Mouse (Mus musculus): Measurements from ENCODE around the gene AC131692.1. TPM values are rescaled to one million over a fixed set of nuclear protein-coding genes. Genes with fewer than 3 reads are reported as not detected.

Gene AC131692.1
- polyA plus RNA-seq, 1 experiment: 0.14 TPM

DNA sequence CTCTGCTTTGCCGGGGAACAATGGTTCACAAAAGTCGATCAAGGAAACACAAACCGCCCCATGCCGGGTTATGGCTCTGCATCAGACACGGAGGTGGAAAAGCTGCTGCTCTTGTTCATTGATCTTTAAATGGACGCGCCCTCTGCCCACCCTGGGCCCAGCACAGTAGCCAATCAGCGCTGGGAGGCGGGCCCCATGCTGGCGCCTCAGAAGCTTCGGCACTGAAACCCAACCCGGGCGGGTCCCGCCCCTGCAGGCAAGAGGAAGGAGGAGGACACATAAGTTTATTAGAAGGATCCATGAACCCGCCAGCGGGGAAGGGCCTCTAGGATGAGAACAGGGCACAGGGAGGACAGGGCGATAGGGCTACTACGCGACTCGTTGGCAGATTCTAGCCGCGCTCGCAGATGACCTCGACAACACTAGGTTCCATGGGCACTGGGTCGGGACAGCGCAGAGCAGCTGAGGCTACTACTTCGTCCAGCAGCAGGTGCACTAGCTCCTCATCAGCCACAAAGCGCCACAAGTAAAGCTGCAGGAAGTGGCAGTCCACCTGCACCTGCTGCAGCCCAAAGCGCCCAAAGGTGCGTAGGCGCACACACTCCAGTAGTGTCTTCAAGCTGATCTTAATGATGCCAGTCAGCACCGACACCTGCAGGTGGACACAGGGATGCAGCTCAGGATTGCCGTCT is 26.3 kb upstream of the AC131692.1 start, which contains the start of gene Tm7sf2:
Gene Tm7sf2, minus strand, starts transcription at position 650 of the 692 bp plus-strand sequence.
- DNase-seq (ENCODE audit: low spot score): peak; percentile 80

DNA sequence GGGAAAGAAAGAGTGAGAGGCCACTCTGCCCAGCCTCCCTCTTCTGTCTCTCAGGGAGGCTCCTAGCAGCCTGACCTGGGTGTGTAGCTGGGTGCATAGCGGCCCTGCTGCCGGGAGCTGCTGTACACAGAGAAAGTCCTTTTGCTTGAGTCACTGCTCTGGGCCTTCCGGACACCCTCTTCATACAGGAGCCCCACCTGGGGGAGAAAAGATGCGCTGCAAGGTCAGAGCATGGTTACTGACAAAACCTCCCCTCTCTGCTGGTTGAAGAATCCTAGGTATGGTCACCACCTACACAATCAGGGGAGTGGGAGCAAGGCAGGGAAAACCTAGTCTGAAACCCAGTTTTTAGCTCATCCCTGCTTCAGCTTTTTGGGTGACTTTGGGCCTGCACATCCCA is 25.3 kb upstream of the AC131692.1 start:
- DNase-seq (ENCODE audit: low spot score): no peak

DNA sequence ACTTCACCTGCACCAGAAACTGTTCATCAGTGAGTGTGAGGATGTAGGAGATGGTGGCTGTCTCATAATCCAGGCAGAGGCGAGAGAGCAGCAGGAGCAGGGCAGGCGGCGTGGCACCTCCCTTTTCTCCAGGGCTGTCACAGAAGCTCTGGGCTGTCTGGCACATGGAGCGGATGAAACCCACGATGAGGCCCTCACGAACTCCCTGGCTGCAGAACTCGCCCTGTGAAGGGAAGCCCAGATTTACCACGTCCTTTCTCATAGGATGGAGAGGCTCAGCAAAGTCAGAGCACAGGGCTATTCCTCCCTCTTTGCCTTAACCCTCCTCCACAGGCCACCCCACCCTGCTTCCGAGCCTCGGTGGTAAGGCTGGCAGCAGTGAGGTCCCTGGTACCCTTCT is 24.4 kb upstream of the AC131692.1 start:
- no peak for DNase-seq (ENCODE audit: low spot score)

DNA sequence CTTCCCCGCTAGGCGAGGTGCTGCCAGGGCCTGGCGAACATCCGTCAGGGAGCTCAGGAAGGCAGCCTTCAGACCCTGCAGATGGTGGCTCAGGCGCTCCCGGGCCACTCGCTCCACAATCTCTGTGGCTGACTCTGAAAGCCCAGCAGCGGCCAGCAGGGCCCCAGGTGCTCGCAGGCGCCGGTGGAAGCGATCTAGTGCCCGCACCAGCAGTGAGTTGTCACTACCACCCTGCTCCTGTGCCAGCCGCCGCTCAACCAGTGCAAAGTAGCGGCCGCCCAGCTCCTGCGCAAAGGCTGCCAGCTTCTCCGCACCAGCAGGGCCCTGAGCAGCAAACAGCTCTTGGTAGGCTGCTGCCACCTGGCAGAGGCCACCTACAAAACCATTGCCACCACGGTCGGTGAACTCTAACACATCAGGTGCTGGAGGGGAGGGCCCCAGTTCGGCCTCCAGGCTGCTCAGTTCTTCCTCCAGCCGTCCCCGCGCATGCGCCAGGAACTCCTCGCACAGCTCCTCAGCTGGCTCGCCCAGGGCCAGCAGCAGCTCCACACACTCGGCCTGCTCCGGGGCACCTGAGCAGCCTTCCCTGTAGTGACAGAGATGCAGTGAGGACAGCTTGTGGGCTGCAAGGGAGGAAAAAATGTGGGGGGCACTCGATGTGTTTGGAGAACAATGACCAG is 23.5 kb upstream of the AC131692.1 start:
- DNase-seq (ENCODE audit: low spot score): no peak

DNA sequence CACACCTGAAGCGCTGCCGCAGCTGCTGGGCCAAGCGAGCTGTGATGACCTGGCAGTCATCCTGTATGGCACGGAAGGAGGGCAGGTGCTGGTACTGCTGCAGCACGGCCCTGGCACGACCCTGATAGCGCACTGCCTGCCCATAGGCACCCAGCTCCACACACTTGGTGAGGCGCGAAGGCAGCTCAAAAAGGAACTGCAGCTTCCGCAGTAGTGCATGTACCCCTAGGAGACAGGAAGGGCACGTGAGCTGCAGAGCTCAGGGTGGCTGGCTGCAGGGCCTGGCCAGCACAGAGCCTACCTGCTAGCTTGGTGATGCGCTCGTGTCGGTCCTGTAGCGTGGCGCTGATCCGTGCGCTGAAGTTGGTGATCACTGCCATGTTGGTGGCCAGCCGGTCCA is 23.0 kb upstream of the AC131692.1 start:
- no peak for DNase-seq (ENCODE audit: low spot score)

DNA sequence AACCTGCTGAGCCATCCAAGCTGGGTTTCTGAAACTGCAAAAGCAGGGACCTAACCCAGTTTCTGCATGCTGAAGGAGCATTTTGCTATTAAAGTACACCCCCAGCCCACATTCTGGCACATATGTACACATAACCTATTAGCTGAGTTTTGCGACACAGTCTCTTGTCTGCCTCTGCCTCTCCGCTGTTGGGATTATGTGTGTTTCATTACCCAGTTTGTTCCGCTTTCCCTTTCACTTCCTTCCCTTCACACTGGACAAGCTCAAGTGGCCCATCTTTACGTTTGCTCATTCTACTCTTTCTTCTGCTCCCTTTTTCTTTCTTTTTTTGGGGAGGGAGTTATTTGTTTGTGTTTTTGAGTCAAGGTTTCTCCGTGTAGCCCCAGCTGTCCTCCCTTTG is 20.3 kb upstream of the AC131692.1 start:
- no peak for DNase-seq (ENCODE audit: low spot score)

DNA sequence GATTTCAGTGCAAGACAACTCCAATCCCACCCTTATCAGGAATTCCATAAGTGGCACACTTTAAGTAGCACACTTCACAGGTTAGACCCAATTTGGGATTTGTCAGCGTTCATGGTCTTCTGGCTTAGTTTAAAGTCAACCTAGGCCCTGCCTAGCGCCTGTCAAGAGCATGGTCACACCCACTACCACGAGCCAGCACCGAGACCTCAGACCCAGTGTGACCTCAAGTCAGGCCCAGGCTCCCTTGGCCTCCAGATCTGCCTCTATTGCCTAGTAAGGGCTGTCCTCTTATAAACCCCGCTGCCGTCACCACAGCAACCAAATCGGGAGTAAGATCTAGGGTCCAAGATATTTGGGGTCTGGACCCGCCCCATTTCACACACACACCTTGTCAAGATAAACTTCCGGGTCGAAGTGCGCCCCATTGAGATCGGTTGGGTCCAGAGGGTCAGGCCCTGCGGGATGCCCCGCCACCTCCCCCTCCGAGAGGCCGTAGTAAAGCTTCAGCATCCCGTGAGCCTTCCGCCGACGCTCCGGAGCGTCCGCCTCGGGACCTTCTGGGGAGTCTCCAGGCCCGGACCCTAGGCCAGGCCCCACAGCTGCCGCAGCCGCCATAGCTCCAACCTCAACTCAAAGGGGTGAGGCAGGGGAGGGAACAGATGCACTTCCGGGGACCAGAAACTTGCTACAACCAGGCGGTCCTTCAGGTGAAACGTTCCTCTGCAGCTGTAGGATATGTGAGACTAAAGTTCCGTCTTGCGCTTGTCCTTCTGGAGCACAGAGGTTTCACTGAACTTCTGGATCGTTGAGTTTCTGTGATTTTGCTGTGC is 17.4 kb upstream of the AC131692.1 start, which contains the start of gene Vps51:
Gene Vps51, minus strand, starts transcription at position 668 of the 830 bp plus-strand sequence.
- DNase-seq (ENCODE audit: low spot score): peak; percentile 66

DNA sequence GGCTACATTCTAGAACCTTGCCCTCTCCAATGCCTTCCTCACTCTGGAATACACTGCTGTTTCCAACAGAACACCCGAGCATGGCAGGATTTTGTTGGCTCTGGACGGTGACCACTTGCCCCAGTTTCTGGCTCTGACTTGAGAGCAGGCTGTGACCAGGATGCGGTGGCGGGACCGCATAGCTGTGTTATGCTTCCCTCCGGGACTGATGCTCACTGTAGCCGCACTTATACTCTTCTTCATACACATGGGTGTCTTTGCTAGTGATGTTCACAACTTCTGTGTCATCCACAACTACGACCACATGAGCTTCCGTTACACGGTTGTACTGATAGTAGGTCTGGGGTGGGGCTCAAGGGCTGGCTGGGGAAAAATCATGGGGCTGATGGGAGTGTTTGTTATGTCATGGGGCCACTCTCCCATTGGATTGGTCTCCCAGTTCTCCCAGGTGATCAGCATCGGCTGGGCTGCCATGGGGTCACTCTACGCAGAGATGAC is 14.2 kb upstream of the AC131692.1 start, which contains the start of gene Tmem262:
Gene Tmem262, plus strand, starts transcription at position 51 of the 498 bp plus-strand sequence.
- no peak for DNase-seq (ENCODE audit: low spot score)

DNA sequence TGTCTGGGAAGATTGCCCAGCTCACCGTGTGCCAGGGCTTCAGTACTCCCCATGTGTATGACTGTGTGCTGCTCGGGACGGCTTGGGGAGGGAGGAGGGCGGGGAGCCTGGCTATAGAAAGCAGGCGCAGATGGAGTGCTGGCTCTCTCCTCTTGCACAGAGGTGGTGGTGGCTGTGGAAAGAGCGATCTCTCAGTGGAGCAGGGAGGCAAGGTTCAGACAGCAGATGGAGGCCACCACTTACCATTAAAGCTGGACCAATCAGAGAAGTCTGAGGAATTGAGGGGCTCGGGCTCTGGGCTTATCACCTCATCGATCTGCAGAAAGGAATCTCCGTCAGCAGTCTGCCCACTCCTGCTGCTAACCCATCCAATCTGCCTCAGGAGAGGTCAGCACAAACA is 12.1 kb upstream of the AC131692.1 start, which contains the start of gene Gm28374:
Gene Gm28374, minus strand, starts transcription at position 101 of the 400 bp plus-strand sequence.
- DNase-seq (ENCODE audit: low spot score): no peak

DNA sequence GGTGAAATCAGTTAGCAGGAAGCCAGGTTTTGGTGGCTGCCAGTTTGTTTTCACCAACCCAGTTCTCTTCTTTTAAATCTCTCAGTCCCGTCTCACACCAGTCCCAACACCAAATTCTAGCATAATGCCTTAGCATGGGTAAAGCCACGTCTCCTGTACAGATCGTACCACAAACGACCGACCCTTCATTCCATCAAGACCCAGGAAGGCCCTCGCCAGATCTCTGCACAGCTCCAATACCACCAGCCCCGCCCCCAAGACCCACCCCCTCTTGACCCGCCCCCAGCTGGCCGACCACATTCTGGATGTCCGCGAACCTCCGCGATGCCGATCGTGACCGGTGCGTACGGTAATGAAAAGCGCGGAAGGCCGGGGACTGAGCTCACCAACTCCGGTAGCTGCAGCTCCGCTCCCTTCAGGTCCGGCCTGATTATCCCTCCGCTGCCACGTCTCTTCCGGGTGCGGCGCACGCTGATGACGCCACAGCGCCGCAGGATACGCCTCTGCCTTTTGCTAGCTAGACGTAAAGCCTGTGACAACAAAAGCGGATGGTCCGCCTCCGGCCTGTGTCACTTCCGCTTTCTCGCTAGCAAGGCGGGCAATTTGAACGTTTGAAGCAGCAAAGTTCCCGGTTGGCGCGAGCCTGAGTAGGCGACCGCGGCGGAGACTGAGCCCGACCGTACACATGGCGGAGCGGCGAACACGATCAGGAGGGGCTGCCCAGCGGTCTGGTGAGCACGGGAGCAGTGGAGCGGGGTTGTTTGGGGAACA is 9.6 kb upstream of the AC131692.1 start, which contains the start of the genes Zfpl1 and Cdca5:
Gene Zfpl1, minus strand, starts transcription at position 479 of the 771 bp plus-strand sequence.
Gene Cdca5, plus strand, starts transcription at position 506 of the 771 bp plus-strand sequence.
- DNase-seq (ENCODE audit: low spot score): peak; percentile 82

DNA sequence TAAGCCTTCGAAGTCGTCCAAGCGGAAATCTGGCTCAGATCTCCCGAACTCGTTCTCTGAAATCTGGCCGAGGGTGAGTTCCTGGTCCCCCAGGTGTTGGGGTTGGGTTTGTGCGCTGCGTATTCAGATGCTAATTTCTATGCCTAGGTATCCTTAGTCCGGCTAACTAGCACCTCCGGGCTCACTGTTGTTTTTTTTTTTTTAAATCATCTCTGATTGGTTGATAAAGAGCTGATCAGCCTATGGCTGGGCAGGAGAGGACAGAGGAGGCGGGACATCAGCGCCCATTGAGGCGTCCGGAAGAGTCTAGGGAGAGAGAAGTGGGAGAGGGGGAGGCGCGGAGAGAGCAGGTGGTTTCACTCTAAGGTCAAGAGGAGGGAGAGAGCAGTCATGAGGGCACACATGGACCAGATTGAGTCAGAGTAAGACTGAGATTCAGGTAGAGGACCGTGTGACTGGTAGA is 8.8 kb upstream of the AC131692.1 start:
- DNase-seq (ENCODE audit: low spot score): no peak

DNA sequence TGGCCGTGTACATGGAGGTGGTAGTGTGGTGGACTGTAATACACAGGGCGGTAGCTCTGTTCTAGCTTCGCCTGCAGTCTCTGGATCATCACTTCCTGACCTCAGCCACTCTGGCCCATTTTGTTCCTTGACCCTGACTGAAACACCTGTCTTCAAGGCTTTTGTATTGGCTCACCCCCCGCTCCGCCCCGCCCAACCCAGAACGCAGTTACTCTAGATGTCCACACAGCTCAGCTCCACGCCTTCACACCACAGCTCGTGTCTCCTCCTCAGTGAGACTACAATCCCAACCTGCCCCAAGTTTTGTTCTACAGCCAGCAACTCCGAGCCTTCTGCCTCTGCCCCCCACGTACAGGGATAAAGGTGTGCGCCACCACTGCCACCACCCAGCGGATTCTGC is 5.4 kb upstream of the AC131692.1 start:
- DNase-seq (ENCODE audit: low spot score): no peak

DNA sequence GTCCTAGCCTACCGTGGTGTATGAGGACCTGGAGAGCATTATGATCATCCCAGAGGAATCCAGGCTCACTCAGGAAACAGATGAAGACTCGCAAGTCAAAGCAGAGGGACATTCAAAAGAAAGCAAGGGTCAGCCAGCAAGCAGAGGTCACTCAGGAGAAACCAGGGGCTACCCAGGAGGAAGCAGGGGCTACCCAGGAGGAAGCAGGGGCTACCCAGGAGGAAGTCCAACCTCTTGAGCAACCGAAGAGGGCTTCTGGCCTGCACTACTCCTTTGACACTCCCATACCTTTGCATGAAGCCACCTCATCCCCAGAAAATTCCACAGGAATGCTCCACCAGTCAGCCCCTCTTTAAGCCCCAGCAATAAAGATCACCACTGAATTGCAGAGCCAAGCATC is 3.6 kb downstream of the AC131692.1 start:
- no peak for DNase-seq (ENCODE audit: low spot score)

DNA sequence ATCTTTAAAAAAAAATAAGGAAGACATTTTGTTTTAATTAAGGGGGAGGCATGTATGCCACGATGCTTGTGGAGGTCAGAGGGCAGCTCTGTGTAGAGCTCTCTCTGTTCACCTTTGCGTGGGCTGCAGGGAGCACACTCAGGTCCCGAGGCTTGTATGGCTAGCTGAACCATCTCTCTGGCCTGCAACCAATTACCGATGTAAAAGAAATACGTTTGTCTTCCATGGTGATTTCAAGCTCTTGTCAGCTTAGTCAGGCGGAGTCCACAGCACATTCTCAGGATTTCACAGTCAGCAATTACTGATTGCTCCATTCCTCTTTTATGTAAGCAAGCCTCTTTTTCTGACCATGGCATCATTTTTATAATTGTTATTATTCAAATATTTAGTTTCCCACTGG is 7.0 kb downstream of the AC131692.1 start:
- DNase-seq (ENCODE audit: low spot score): no peak

DNA sequence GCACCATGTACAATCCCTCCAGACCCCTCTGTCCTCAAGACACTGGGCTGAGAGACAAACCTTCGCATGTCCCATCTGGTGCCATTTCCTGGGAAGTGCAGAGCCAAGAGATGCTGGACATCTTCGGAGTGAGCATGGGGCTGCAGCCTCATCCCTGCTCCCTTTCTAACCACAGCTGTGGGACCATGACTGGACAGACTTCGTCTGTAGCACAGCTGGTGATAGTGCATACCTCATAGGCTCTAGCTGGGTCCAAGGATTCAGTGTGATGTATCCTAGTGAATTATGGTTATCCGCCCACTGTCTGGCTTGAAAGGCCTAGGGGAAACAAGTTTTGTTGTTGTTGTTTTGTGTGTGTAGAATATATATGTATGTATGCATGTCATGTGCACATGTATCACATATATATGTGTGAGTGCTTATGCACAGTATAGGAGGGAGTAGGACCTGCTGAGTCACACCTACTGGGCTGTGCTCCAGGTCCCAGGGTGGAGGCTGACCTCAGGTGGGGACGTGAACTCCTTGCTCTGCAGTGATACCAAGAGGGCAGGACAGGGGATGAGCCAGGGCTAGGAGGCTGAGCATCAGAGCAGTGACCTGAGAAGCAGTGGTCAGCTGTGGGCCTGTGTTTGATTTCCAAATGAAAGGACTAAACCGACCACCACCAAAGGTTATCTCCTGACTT is 8.1 kb downstream of the AC131692.1 start:
- no peak for DNase-seq (ENCODE audit: low spot score)

DNA sequence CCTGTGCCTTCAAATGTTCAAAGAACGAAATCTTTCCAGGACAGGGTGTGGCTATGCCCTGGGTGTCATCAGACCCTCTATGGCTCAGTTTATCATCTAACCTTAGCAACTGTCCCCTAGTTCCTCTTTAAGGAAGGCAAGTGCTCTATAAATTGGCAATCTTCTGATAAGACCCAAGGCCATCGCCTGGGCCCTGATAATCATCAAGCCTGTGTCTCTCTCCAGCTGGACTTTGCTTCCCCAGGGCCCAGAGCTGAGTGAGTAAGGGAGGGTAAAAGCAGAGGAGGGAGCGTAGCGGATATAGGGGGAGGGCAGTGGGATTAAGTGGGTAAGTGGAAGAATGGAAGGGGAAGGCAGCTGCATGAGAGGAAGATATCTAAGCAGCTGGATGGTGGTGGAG is 10.3 kb downstream of the AC131692.1 start:
- DNase-seq (ENCODE audit: low spot score): no peak

DNA sequence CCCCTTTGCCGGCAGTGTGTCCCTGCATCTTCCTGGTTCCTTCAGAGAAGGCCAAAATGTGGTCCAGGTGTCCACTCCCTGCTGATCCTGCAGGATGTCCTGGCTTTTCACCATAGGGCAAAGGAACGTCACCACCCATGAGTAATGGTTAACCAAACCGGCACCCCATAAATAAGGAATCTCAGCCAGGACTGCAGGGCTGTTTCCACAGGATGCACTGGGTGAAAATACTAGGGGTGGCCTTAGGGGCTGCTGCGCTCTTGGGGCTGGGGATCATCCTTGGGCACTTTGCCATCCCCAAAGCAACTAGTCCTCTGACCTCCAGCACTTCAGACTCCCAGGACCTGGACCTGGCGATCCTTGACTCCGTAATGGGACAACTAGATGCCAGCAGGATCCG is 11.4 kb downstream of the AC131692.1 start, which contains the start of gene Naaladl1:
Gene Naaladl1, plus strand, starts transcription at position 197 of the 400 bp plus-strand sequence.
- no peak for DNase-seq (ENCODE audit: low spot score)

DNA sequence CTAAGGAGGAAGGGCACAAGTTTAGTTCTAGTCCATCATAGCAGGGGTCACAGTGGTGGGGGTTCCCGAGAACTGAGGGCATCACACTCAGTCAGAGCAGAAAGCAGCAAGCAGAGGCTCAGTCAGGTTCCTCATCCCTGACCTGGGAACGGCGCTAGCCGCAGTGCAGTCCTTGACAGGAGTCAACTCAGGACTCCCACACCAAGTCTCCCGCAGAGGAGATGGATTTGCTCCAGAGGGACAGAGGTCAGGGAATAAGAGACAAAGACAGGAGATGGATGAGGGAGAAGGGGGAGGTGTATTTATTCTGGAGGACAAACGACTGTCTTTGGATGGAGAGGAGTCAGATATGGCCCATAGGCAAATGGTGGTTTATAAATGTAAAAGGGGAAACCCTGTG is 18.9 kb downstream of the AC131692.1 start:
- DNase-seq (ENCODE audit: low spot score): no peak

DNA sequence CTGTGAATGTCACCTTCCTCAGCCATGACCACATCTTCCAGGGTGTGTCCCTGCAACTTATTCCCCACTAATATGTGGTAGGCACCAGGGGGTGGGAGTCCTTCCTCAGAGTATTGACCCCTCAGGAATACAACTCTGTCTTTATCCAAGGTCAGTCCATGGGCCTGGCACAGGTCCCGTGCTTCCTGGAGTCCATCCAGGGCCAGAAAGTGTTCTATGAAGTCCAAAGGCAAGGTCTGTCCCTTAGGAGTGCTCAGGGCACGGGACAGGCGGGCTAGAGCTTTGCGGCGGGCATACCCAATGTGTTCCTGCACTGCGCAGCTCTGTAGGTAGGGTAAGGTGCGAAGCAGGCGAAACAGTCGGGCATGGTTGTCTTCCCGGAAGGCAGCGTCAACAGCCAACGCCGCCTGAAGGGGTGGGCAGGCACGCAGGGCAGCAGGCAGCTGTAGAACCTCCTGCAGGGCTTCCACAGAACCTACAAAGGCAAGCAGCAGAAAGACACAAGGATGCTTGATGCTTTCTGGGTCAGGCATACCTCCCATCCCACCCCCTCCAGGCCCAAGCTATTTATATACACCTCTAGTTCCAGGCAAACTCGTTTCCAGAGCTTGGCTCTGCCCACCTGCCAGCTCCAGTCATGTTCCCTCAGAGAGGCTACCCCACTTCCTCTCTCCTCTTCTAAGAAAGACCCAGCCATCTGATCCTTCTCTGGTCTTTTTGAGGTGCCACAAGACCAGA is 22.1 kb downstream of the AC131692.1 start:
- DNase-seq (ENCODE audit: low spot score): no peak

Data from urinary bladder, adult 2 months (tissue).